Mouse (Mus musculus) midbrain, embryonic 12.5 days (tissue): ENCODE results near the gene Zbtb20. TPM values are rescaled to one million over a fixed set of nuclear protein-coding genes. Genes with fewer than 3 reads are reported as not detected.

ENCODE experiments used
- ATAC-seq: fragments of 200-750 bp; cut with Nextera tagmentation; 2 replicates; pipeline ENCODE4 v1.8.0; 2017; ENCODE audit warnings: low read depth, moderate TSS enrichment, moderate library complexity; ENCODE audit not compliant: low FRiP score
- H3K27ac ChIP-seq: fragments of 300-500 bp; sonication (generic); replicated peaks from 2 replicates; pipeline ENCODE4 v1.5.1; 2016; ENCODE audit warnings: mild to moderate bottlenecking
- H3K27me3 ChIP-seq: fragments of 300-500 bp; sonication (generic); 2 replicates; pipeline ENCODE4 v1.6.1; 2016; ENCODE audit warnings: mild to moderate bottlenecking
- H3K36me3 ChIP-seq: fragments of 300-500 bp; sonication (generic); 2 replicates; pipeline ENCODE4 v1.6.1; 2016
- H3K4me1 ChIP-seq: fragments of 300-500 bp; sonication (generic); 2 replicates; pipeline ENCODE4 v1.6.1; 2016
- H3K4me2 ChIP-seq: fragments of 300-500 bp; sonication (generic); replicated peaks from 2 replicates; pipeline ENCODE4 v1.6.1; 2016; ENCODE audit warnings: mild to moderate bottlenecking, moderate library complexity
- H3K4me3 ChIP-seq: fragments of 300-500 bp; sonication (generic); 2 replicates; pipeline ENCODE4 v1.5.1; 2016; ENCODE audit warnings: mild to moderate bottlenecking
- H3K9ac ChIP-seq: fragments of 300-500 bp; sonication (generic); replicated peaks from 2 replicates; pipeline ENCODE4 v1.6.1; 2016; ENCODE audit warnings: mild to moderate bottlenecking, moderate library complexity
- H3K9me3 ChIP-seq: fragments of 300-500 bp; sonication (generic); 2 replicates; pipeline ENCODE4 v1.6.1; 2016; ENCODE audit warnings: mild to moderate bottlenecking
- WGBS: fragments of 180-500 bp; shearing (Covaris S2); methylation state at CpG from one replicate; pipeline ENCODE4 v1.1.7; 2016; 5-methylcytosine and 5-hydroxymethylcytosine counted together
- polyA plus RNA-seq: library from polyadenylated mRNA; unstranded; fragments of >200 nt; fragmentation: Nextera tagmentation; extraction: Ambion mirVana; gene quantifications from 2 replicates; pipeline ENCODE4 v1.2.1, GENCODE M21; 2016

Gene Zbtb20
- polyA plus RNA-seq, 1 experiment from 2014 or later: 80.8 TPM

DNA sequence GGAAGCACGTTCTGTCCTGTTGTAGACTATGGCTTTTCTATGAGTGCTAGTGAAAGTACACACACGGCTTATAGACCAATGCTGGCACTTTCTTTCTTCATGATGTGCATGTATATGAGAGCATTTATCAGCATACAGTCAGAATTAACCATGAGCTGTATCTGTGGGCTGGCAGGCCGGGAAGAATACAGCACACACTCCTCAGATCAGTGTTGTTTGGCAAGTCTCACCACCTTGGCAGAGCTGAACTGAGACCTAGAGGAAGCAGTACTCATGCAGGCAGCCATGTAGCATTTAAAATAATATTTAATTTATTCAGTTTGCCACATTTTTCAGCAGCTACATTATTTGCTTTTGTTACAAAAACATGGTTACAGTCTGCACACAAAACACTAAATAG lies 214.5 kb downstream of the Zbtb20 start:
- Histone ChIP-seq H3K27ac (no peak overlapping the region), H3K4me3 (no peak overlapping the region), H3K36me3 (no peaks in the 10 kb centered on the region), H3K4me2 (no peak overlapping the region), H3K4me1 (no peaks in the 10 kb centered on the region), H3K9me3 (no peaks in the 10 kb centered on the region), H3K9ac (no peak overlapping the region), H3K27me3 (no peaks in the 10 kb centered on the region)
- no peak for ATAC-seq
- 81% methylated on average over 3 of the region's 3 CpGs for WGBS

DNA sequence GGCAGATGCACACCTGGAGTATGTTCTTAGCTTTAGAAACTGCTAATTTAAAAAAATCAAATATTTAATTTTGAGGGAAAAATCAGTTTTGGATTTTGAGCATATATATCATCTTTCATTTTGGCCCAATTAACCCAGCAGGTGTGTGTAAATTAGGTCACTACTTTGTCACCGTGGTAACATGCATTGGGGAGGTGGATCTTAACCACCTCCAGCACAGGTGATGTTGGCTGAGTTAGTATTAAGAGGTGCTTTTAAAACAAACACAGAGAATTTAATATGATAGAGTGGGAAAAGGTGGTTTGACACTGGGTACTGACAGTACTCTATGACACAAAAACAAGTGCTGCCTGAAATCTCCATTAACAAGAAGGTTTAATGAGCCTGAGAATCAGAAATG lies 218.5 kb downstream of the Zbtb20 start:
- no peaks in the 10 kb centered on the region for H3K27me3 ChIP-seq
- H3K4me3 ChIP-seq: no peak overlapping the region
- WGBS: 96% methylated on average over 1 of the region's 1 CpGs
- no peak overlapping the region for H3K27ac ChIP-seq
- H3K9me3 ChIP-seq: no peaks in the 10 kb centered on the region
- H3K4me2 ChIP-seq: no peak overlapping the region
- no peaks in the 10 kb centered on the region for H3K4me1 ChIP-seq
- no peak for ATAC-seq
- H3K36me3 ChIP-seq: no peaks in the 10 kb centered on the region
- no peak overlapping the region for H3K9ac ChIP-seq

DNA sequence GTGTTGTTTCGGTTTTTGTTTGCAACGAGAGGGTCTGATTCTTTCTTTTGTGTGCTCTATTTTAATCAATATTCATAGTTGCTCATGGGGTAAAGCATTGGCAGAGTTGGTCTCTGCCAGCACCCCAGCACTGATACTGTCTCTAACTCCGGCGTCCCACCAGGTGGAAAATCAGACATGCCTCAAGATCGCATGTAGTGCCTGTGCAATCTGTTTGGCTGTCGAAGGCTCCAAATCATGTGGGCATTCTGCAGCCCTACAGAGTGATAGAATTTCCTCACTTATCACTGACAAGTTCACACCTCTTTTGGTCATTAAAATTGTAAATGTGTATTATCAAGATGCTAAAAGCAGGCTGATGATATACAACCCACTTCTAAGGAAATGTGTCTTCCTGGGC lies 219.1 kb downstream of the Zbtb20 start:
- ATAC-seq: no peak
- Histone ChIP-seq H3K36me3 (no peaks in the 10 kb centered on the region), H3K27ac (no peak overlapping the region), H3K4me2 (no peak overlapping the region), H3K4me3 (no peak overlapping the region), H3K4me1 (no peaks in the 10 kb centered on the region), H3K9me3 (no peaks in the 10 kb centered on the region), H3K27me3 (no peaks in the 10 kb centered on the region), H3K9ac (no peak overlapping the region)
- WGBS: 91% methylated on average over 6 of the region's 6 CpGs

DNA sequence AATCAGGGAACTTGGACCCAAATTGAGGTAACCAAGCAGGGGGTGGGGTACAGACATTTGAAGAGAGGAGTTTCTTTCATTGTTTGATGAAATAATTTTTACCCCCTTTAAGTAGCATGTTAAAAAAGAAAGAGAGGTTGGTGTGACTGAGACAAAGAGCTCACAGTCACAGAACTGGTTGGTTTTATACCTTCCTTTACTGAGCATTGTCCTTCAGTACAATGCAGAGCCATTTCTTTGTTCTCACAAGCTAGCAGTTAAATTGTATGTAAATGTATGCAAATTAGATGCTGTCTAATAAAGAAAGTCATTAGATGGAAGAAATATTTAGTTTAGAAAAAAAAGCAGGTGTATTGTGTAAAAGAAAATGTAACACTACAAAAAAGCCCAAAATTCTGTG lies 220.4 kb downstream of the Zbtb20 start:
- Histone ChIP-seq H3K36me3 (no peaks in the 10 kb centered on the region), H3K9me3 (no peaks in the 10 kb centered on the region), H3K4me2 (no peak overlapping the region), H3K4me1 (no peaks in the 10 kb centered on the region), H3K27ac (no peak overlapping the region), H3K27me3 (no peaks in the 10 kb centered on the region), H3K4me3 (no peak overlapping the region), H3K9ac (no peak overlapping the region)
- ATAC-seq: no peak

DNA sequence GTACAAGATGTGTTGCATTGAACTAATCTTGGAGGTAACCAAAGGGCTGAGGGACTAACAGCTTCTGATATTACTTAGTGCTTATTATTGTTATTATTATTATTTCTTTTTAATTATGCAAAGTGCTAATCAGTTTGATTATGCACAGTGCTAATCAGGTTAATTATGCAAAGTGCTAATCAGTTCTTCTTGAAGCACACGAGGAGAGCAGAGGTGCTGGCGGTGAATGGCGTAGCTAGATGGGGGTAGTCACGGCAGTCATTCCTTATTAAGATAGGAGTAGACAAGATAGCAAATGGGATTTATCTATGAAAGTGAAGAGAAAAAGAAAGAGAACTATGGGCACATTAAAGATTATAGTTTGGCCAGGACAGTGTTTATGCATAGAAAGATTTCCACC lies 222.5 kb downstream of the Zbtb20 start:
- Histone ChIP-seq H3K36me3 (no peaks in the 10 kb centered on the region), H3K27ac (no peak overlapping the region), H3K4me1 (no peaks in the 10 kb centered on the region), H3K9me3 (no peaks in the 10 kb centered on the region), H3K4me3 (no peak overlapping the region), H3K27me3 (no peaks in the 10 kb centered on the region), H3K9ac (no peak overlapping the region), H3K4me2 (no peak overlapping the region)
- WGBS: 82% methylated on average over 4 of the region's 4 CpGs
- ATAC-seq: no peak

DNA sequence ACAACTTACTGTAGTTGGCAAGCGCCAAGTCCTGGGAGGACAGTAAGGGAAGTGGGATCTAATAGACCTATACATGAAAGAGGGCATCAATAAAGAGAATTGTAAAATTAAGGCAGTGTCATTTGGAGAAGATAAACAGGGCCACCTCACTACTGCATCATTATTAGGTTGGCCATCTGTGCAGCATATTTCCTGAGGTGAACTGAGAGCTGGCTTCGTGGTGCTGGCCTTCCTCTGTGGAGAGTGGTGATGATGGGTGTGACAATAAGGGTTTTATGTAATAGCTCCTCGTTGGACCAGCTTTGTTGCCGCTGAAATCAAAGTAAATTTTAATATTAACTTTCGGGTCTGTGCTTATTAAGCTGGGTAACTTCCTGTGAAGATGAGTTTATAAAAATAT lies 223.0 kb downstream of the Zbtb20 start:
- Histone ChIP-seq H3K4me3 (no peak overlapping the region), H3K4me2 (no peak overlapping the region), H3K27me3 (no peaks in the 10 kb centered on the region), H3K27ac (no peak overlapping the region), H3K9me3 (no peaks in the 10 kb centered on the region), H3K4me1 (no peaks in the 10 kb centered on the region), H3K9ac (no peak overlapping the region), H3K36me3 (no peaks in the 10 kb centered on the region)
- 84% methylated on average over 5 of the region's 5 CpGs for WGBS
- ATAC-seq: no peak

DNA sequence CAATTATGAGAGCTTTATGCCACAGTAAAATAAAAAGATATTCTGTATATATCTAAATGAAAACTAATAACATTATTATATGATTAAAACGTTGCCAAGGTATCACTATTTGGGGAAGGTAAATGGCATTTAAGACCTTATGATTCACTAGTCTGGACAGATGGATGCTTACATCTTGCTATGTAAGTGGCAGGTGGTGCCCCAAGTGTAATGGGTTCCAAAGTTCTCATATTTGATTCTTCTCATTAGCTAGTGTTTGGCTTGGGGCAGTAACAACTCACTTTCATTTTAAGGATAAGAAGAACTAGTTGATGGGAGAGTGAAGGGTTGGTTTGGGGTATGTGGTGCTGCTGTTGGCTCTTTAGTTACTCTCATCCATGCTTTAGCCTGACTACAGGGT lies 235.6 kb downstream of the Zbtb20 start:
- 86% methylated on average over 1 of the region's 1 CpGs for WGBS
- Histone ChIP-seq H3K27ac (no peak overlapping the region), H3K4me1 (no peaks in the 10 kb centered on the region), H3K9me3 (no peaks in the 10 kb centered on the region), H3K4me3 (no peak overlapping the region), H3K27me3 (no peaks in the 10 kb centered on the region), H3K9ac (no peak overlapping the region), H3K4me2 (no peak overlapping the region), H3K36me3 (no peaks in the 10 kb centered on the region)
- ATAC-seq: no peak

DNA sequence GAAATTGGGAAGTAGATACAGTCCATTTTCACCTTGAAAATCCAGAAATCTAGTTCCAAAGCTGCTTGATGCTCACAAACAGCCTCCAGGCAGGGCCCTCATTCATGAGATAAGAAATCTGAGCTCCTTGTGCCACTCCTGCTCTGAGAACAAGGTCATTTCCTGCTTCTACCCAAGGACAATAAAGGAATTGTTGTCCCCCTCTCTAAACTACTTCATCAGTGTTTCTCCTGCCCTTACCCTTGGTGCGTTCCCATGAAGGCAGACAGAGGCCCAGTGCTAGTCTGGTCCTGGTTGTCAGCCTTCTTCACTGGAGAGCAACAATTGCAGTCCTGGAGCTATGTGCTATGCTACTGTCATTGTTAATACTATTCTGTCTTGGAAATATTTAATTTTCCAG lies 238.3 kb downstream of the Zbtb20 start:
- no peak for ATAC-seq

DNA sequence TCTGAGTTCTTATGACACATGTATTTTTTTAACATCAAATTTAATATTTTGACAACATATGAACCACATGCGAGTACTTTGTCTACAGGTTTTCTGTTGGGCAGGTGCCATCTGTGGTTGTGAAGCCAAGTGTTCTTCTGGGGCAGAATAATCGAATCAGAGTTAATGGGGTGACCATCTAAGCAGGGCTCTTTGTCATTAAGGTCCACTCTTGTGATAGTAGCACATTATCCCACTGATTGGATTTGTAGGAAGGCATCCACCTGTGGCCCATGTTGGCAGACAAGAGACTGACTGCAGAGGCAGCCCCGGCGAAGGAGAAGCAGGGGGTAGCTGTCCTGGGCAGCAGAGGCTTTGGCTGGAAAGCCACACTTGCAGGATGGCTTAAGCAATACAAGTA lies 254.3 kb downstream of the Zbtb20 start:
- Histone ChIP-seq H3K27ac (no peak overlapping the region; the same call in 1 of the 2 replicates), H3K36me3 (no peaks in the 10 kb centered on the region), H3K4me3 (no peak overlapping the region), H3K4me1 (peaks cover 5% of the 10 kb centered on the region; the same call in 1 of the 2 replicates), H3K4me2 (no peak overlapping the region), H3K27me3 (no peaks in the 10 kb centered on the region), H3K9ac (no peak overlapping the region), H3K9me3 (no peaks in the 10 kb centered on the region)
- 75% methylated on average over 4 of the region's 4 CpGs for WGBS
- no peak for ATAC-seq

More for the DNA sequence above, 238.3 kb downstream of the Zbtb20 start:
- no peak overlapping the region for H3K27ac ChIP-seq
- WGBS: 50% methylated on average over 1 of the region's 1 CpGs
- no peak overlapping the region for H3K4me2 ChIP-seq
- no peak overlapping the region for H3K9ac ChIP-seq
- no peaks in the 10 kb centered on the region for H3K9me3 ChIP-seq
- no peaks in the 10 kb centered on the region for H3K4me1 ChIP-seq
- no peaks in the 10 kb centered on the region for H3K36me3 ChIP-seq
- H3K4me3 ChIP-seq: no peak overlapping the region
- no peaks in the 10 kb centered on the region for H3K27me3 ChIP-seq

DNA sequence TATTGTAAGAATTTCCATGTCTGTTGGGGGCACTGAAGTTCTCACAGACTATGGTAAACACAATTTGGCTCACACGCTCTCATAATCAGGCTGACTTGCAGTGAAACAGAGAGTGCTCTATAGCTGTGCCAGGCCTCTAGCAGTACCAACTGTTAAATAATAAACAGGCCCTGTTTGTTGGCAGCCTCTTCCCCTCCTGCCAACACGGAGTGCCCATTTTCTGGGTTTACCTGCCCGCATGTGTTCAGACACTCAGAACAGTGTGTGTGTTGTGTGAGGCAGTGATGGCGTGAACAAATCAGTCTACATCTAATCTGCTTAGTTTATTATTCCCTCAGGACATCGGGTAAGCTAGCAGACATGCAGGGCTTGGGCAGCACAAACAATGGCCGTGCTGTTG lies 254.9 kb downstream of the Zbtb20 start:
- Histone ChIP-seq H3K4me3 (no peak overlapping the region), H3K27me3 (no peaks in the 10 kb centered on the region), H3K4me2 (no peak overlapping the region), H3K4me1 (peaks cover 5% of the 10 kb centered on the region; the same call in 1 of the 2 replicates), H3K27ac (no peak overlapping the region; the same call in 1 of the 2 replicates), H3K36me3 (no peaks in the 10 kb centered on the region), H3K9me3 (no peaks in the 10 kb centered on the region), H3K9ac (no peak overlapping the region)
- ATAC-seq: no peak
- 62% methylated on average over 6 of the region's 6 CpGs for WGBS

DNA sequence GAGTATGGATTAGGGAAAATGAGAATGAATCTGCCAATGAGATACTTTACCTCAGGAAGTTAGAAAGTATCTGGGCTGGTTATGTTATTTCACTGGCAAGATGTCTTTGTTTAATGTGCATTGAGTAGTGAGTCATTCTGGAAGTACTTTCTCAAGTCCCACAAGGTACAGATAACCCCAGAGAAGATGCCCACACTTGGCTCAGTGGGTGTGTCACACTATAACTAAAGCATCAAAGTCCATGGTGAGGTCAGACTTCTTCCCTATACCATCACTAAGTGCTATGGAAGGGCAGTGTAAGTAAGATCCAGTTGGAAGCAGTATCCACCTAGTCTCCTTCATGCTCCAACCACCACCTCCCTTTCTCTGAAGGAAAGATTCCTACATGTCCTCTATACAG lies 255.4 kb downstream of the Zbtb20 start:
- no peak overlapping the region for H3K27ac ChIP-seq
- H3K4me2 ChIP-seq: no peak overlapping the region
- no peak overlapping the region for H3K9ac ChIP-seq
- no peaks in the 10 kb centered on the region for H3K36me3 ChIP-seq
- ATAC-seq: no peak
- peaks cover 5% of the 10 kb centered on the region; the same call in 1 of the 2 replicates for H3K4me1 ChIP-seq
- H3K27me3 ChIP-seq: no peaks in the 10 kb centered on the region
- no peak overlapping the region for H3K4me3 ChIP-seq
- H3K9me3 ChIP-seq: no peaks in the 10 kb centered on the region

DNA sequence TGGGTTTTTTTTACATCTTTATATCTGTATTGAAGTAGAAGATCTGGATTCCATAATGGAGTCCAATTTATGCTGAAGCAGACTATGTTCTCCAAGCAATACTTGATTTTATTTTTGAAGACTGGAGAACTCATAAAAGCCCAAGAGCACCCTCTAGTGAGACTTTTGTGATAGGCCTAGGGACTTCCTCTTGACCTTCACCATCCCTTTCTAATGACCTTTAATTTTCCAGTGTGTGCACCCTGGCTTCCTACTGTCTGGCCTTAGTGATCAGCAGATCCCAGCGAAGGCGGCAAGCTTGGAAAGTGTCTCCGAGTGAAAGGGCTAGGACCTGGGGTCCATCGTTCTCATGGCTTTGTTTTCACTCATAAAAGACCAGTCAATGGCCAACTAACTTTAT lies 292.8 kb downstream of the Zbtb20 start:
- no peaks in the 10 kb centered on the region for H3K36me3 ChIP-seq
- no peak for ATAC-seq
- no peaks in the 10 kb centered on the region for H3K4me1 ChIP-seq
- no peaks in the 10 kb centered on the region for H3K9me3 ChIP-seq
- no peak overlapping the region for H3K27ac ChIP-seq
- WGBS: 70% methylated on average over 4 of the region's 4 CpGs
- no peak overlapping the region for H3K4me2 ChIP-seq
- H3K4me3 ChIP-seq: no peak overlapping the region
- H3K9ac ChIP-seq: no peak overlapping the region
- no peaks in the 10 kb centered on the region for H3K27me3 ChIP-seq

DNA sequence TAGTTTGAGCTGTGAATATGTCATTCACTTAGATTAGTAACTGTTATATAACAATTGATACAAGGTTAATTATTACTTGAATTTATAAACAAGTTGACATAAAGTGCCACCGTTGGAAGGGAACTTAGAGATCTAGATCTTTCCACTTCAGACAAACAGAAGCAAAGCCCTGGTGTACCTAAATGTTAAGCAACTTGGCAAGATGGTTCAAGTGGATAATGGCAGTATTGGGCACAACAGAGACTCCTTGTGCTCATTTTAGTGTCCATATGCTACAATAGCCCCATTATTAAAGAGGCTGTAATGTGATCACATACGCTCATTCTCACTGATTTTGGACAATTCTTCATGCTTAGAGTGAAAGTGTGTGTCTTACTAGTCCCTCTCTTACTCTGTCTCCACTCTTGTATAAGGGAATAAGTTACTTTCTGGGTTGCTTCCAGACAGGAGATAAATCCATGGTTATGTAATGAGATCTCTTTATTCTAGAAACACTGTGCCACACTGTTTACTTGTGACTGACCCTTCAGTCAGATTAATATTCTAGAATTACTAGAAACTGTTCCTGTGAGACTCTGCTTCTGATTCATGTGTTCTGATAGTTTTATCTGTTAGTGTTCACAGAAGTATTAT lies 293.7 kb downstream of the Zbtb20 start:
- no peaks in the 10 kb centered on the region for H3K36me3 ChIP-seq
- H3K4me3 ChIP-seq: no peak overlapping the region
- ATAC-seq: no peak
- no peak overlapping the region for H3K9ac ChIP-seq
- H3K4me1 ChIP-seq: no peaks in the 10 kb centered on the region
- no peaks in the 10 kb centered on the region for H3K27me3 ChIP-seq
- H3K27ac ChIP-seq: no peak overlapping the region
- no peak overlapping the region for H3K4me2 ChIP-seq
- H3K9me3 ChIP-seq: no peaks in the 10 kb centered on the region
- WGBS: 88% methylated on average over 2 of the region's 2 CpGs
